Mouse (Mus musculus) adrenal gland, postnatal 10 days (tissue): ENCODE measurements around the gene Pfkfb4. TPM values are rescaled to one million over a fixed set of nuclear protein-coding genes. Genes with fewer than 3 reads are reported as not detected.
A peak's percentile ranks its signal among the peaks of the same experiment; 100 is the strongest.

Source experiments
- DNase-seq: peaks from one replicate; pipeline ENCODE4 v3.0.0; 2021; ENCODE audit warnings: mixed read lengths
- microRNA-seq: library from miRNA; unstranded; fragments of <30 nt; microRNA quantifications from one replicate; pipeline ENCODE4 v1.2.0, GENCODE M21; 2021
- total RNA-seq, 2 experiments: library from RNA; stranded (reverse); gene quantifications; 2 replicates each; pipeline ENCODE4 v1.2.3; 2021

Gene Pfkfb4
- total RNA-seq, 2 experiments from 2014 or later: 3.2 to 8.1 TPM

GRCm38 (mm10) chr9:109058006-109058765 lies 66.6 kb downstream of the Pfkfb4 start:
- no peak for DNase-seq

DNA sequence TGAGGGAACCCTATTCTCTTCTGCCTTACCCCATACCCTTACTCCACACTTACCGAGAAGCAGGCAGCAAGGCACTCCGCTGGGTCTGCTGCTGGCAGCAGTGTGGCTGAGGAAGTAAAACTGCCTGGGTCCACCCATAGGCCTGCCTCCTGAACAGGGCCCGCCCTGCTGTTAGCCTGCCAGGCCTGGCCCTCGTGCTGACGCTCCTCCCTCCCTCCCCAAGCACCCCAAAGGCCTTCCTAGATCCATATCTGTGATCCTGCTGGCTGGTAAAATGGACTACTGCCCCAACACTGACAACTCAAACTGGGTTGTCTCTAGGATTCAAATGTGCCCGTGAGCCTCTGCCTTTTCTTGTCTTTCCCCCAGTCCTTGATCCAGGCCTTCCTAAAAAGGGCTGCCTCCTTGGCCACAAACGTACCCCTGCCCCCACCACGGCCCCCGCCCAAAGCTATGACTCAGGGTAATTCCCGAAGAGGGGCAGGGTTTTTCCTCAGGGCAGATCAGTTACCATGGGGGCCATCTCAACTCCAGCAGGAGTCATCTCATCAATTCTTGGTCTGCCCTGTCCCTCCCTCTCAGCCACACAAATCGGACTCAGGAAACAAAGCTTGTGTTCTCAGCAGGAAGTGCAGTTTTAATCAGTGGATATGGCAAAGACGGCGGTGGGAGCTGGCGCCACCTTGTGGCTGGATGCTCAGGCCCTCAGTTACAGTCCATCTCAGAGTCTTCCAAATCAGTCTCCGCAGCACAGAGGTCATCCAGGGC lies 67.7 kb downstream of the Pfkfb4 start, which contains the start of gene Trex1:
Gene Trex1 (minus strand): TSS at position 599 of the 768 bp plus-strand sequence.
- DNase-seq: peak; percentile 94

- DNase-seq: no peak
Measured at GRCm38 (mm10) chr9:109060184-109060897, 68.8 kb downstream of the Pfkfb4 start.

DNA sequence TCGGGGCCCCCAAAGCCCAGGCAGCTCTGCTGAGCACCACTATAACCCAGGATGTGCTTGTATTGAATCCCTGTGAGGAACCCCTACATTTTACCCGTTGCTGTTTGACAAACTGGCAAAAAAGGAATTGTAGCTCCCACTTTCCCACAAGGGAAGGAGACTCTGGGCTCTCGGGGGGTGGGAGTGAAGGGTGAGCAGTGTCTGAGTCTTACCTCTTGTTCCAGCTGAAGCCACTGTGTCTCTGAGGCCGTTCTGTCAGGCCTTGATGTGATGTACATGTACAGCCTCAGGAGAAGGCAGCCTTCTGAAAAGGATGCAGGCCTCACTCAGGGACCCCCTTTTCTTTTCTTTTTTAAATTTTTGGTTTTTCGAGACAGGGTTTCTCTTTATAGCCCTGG lies 69.3 kb downstream of the Pfkfb4 start:
- DNase-seq: no peak

DNA sequence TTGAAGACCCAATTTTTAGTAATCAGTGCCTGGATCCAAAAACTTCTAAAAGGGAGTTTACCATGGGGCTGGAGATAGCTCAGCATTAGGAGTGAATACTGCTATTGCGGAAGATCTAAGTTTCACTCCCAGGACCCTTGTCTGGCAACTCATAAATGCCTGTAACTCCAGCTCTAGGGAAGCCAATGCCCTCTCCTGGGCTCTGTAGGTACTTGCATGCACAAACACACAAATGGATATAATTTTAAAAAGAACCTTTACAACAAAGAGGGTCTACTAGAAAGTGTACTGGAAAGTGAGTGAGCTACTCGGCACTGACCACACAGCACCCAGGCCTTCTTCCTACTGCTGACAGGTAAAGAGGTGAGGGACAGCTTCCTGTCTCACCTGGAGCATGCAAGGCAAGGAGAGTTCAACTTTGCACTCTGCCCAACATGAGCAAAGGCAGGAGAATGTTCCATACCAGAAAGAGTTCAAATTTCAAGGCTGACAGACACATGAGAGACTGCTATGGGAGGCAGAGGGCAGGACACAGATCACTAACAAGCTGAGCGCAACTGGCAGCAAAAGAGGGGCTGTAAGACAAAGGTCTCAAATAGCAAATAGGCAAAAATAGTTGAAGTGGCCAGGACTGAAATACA lies 76.6 kb downstream of the Pfkfb4 start:
- DNase-seq: no peak

DNA sequence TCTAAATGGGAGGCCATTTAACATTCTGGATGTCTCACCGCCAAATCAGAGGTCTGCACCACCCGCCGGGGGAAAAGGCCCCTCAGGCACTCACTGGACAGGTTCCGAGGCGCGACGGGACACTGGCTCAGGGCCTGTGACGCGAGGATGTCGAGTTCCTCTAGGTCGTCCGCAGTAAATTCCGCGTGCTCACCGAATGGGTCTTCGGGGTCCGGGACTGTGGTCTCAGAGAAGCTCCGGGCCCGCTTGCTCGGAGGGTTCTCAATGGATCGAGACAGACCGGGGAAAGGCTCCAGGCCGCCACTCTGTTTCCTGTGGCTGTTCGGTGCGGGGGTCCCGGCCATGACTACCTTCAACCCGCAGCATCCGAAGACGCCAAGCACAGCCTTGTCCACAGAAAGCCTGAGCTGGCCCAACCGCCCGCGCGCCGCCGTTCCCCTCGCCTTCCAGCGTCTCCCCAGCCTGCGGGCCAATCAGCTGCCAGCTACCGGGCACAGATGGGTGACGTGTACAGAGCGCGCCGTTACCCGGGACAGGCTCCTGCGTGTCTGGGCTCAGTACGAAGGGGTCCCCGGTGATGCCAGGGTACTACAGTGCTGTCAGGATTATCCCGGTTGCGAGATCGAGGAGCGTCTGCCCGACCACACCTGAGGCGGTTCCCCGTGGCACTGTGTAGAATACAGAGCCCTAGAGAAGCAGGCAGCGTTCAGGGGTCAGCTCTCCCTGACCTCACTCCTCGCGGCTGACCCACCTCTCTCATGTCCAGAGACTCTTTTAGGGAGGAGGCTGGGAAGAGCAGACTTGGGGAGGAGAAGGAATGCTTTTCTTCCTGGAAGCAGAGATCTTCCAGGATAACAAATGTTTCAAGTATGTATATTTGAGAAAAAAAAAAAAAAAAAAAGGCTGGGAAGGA lies 82.3 kb downstream of the Pfkfb4 start, which contains the start of gene Atrip:
Gene Atrip (minus strand): TSS at position 464 of the 913 bp plus-strand sequence.
- DNase-seq: peak; percentile 96

- DNase-seq: no peak
Measured at GRCm38 (mm10) chr9:109080516-109080915, 88.9 kb downstream of the Pfkfb4 start.

GRCm38 (mm10) chr9:109081749-109082123 lies 90.2 kb downstream of the Pfkfb4 start:
- DNase-seq: no peak

Small RNAs within 50 kb of the gene (microRNA-seq; reads per million reads assigned to microRNA genes)
- not detected for gene Mir711

Other genes with a start within 250 kb of the Pfkfb4 start
- gene Ip6k2, start 208.0 kb upstream of the Pfkfb4 start, total RNA-seq: 10 to 100 TPM; 74.2 to 82.0 TPM
- 1 to 10 TPM; 6.9 to 9.5 TPM for gene Nckipsd, start 183.4 kb upstream of the Pfkfb4 start, total RNA-seq
- gene Celsr3, start 165.5 kb upstream of the Pfkfb4 start, total RNA-seq: 1 to 10 TPM; 3.3 to 4.9 TPM
- gene Slc26a6, start 138.5 kb upstream of the Pfkfb4 start, total RNA-seq: 10 to 100 TPM in 1 of 2 experiments, 1 to 10 TPM in 1; 9.8 to 13.8 TPM
- not detected for gene Tmem89, start 77.2 kb upstream of the Pfkfb4 start, total RNA-seq
- gene Uqcrc1, start 55.1 kb upstream of the Pfkfb4 start, total RNA-seq: 1,000 to 10,000 TPM; 1,423 to 1,562 TPM
- 1 to 10 TPM; 3.7 TPM for gene Col7a1, start 38.2 kb upstream of the Pfkfb4 start, total RNA-seq
- under 1 TPM; 0.33 to 0.39 TPM for gene Ucn2, start 5.8 kb upstream of the Pfkfb4 start, total RNA-seq
- 100 to 1,000 TPM; 107 to 113 TPM for gene Shisa5, start 46.8 kb downstream of the Pfkfb4 start, total RNA-seq
- 10 to 100 TPM; 14.0 to 15.9 TPM for gene Trex1, start 68.0 kb downstream of the Pfkfb4 start, total RNA-seq
- 10 to 100 TPM; 13.8 to 14.2 TPM for gene Atrip, start 82.3 kb downstream of the Pfkfb4 start, total RNA-seq
- 10 to 100 TPM; 15.7 to 19.4 TPM for gene Ccdc51, start 90.7 kb downstream of the Pfkfb4 start, total RNA-seq
- gene Tma7, start 90.8 kb downstream of the Pfkfb4 start, total RNA-seq: 100 to 1,000 TPM; 336 to 351 TPM
- 10 to 100 TPM; 46.9 to 69.6 TPM for gene Plxnb1, start 103.6 kb downstream of the Pfkfb4 start, total RNA-seq
- gene Fbxw21, start 170.3 kb downstream of the Pfkfb4 start, total RNA-seq: not detected
- not detected for gene Fbxw13, start 204.2 kb downstream of the Pfkfb4 start, total RNA-seq
- gene Fbxw20, start 243.0 kb downstream of the Pfkfb4 start, total RNA-seq: not detected